Mouse (Mus musculus) intestine, embryonic 16.5 days (tissue): Measurements from ENCODE around the gene Six4. TPM values are rescaled to one million over a fixed set of nuclear protein-coding genes. Genes with fewer than 3 reads are reported as not detected.
A peak's percentile ranks its signal among the peaks of the same experiment; 100 is the strongest.
"Not testable (repeated sequence)": the region's sequence is repeated elsewhere in the genome, so short reads cannot be mapped to it uniquely, and the experiment has no call there.

Source experiments
- ATAC-seq: fragments of 200-750 bp; cut with Nextera tagmentation; 2 replicates; pipeline ENCODE4 v1.8.0; 2017; ENCODE audit warnings: moderate TSS enrichment, moderate library complexity
- H3K27ac ChIP-seq: fragments of 300-500 bp; sonication (generic); 2 replicates; pipeline ENCODE4 v1.5.1; 2014; ENCODE audit warnings: mild to moderate bottlenecking, low read length
- H3K27me3 ChIP-seq: fragments of 300-500 bp; sonication (generic); replicated peaks from 2 replicates; pipeline ENCODE4 v1.6.1; 2014; ENCODE audit warnings: low read length, control low read depth, mixed read lengths; ENCODE audit not compliant: control insufficient read depth, insufficient read depth
- H3K36me3 ChIP-seq: fragments of 300-500 bp; sonication (generic); 2 replicates; pipeline ENCODE4 v1.6.1; 2014; ENCODE audit warnings: low read length, control low read depth; ENCODE audit not compliant: control insufficient read depth, insufficient read depth
- H3K4me1 ChIP-seq: fragments of 300-500 bp; sonication (generic); 2 replicates; pipeline ENCODE4 v1.6.1; 2014; ENCODE audit warnings: low read length, control low read depth, mixed read lengths; ENCODE audit not compliant: control insufficient read depth, insufficient read depth
- H3K4me2 ChIP-seq: fragments of 300-500 bp; sonication (generic); 2 replicates; pipeline ENCODE4 v1.6.1; 2014; ENCODE audit warnings: low read depth, low read length, control low read depth
- H3K4me3 ChIP-seq: fragments of 300-500 bp; sonication (generic); 2 replicates; pipeline ENCODE4 v1.5.1; 2014; ENCODE audit warnings: mild to moderate bottlenecking, low read length
- H3K9ac ChIP-seq: fragments of 300-500 bp; sonication (generic); 2 replicates; pipeline ENCODE4 v1.6.1; 2014; ENCODE audit warnings: low read depth, low read length
- H3K9me3 ChIP-seq: fragments of 300-500 bp; sonication (generic); 2 replicates; pipeline ENCODE4 v1.6.1; 2016; ENCODE audit warnings: low read length, control low read depth; ENCODE audit not compliant: control insufficient read depth
- WGBS: fragments of 180-500 bp; shearing (Covaris S2); extraction: QIAGEN DNeasy Blood & Tissue Kit; methylation state at CpG from one replicate; pipeline ENCODE4 v1.1.7; 2014; 5-methylcytosine and 5-hydroxymethylcytosine counted together
- polyA plus RNA-seq: library from polyadenylated mRNA; unstranded; fragments of >200 nt; fragmentation: Nextera tagmentation; extraction: Ambion mirVana; gene quantifications from 2 replicates; pipeline ENCODE4 v1.2.1, GENCODE M21; 2015

The Six4 gene
- polyA plus RNA-seq, 1 experiment from 2014 or later, result 0.20 TPM

- H3K9ac ChIP-seq, result no peak overlapping the region
- H3K27ac ChIP-seq, result no peak overlapping the region
- no peaks in the 10 kb centered on the region for H3K9me3 ChIP-seq
- no peak for ATAC-seq
- no peak overlapping the region for H3K4me3 ChIP-seq
- no peaks in the 10 kb centered on the region for H3K4me1 ChIP-seq
- 59% methylated on average over 7 of the region's 7 CpGs for WGBS
- no peak overlapping the region for H3K4me2 ChIP-seq
- H3K27me3 ChIP-seq, result no peaks in the 10 kb centered on the region
- H3K36me3 ChIP-seq, result no peaks in the 10 kb centered on the region
Observed at GRCm38 (mm10) chr12:73090672-73091335, 22.5 kb downstream of the Six4 start.

GRCm38 (mm10) chr12:73088911-73089310 is 24.3 kb downstream of the Six4 start:
- Histone ChIP-seq H3K9ac (no peak overlapping the region), H3K27ac (no peak overlapping the region), H3K9me3 (no peaks in the 10 kb centered on the region), H3K36me3 (no peaks in the 10 kb centered on the region), H3K4me2 (no peak overlapping the region), H3K4me1 (no peaks in the 10 kb centered on the region), H3K27me3 (no peaks in the 10 kb centered on the region), H3K4me3 (no peak overlapping the region)
- WGBS, result 57% methylated on average over 5 of the region's 5 CpGs
- ATAC-seq, result no peak

GRCm38 (mm10) chr12:73088500-73088899 is 24.8 kb downstream of the Six4 start:
- Histone ChIP-seq H3K27me3 (no peaks in the 10 kb centered on the region), H3K4me3 (no peak overlapping the region), H3K9me3 (no peaks in the 10 kb centered on the region), H3K36me3 (no peaks in the 10 kb centered on the region), H3K9ac (no peak overlapping the region), H3K4me1 (no peaks in the 10 kb centered on the region), H3K4me2 (no peak overlapping the region), H3K27ac (no peak overlapping the region)
- 62% methylated on average over 5 of the region's 5 CpGs for WGBS
- no peak for ATAC-seq

GRCm38 (mm10) chr12:73087086-73087485 is 26.2 kb downstream of the Six4 start:
- Histone ChIP-seq H3K4me2 (no peak overlapping the region), H3K9ac (no peak overlapping the region)

GRCm38 (mm10) chr12:73085739-73086630 is 27.3 kb downstream of the Six4 start:
- H3K4me3 ChIP-seq, result no peak overlapping the region
- ATAC-seq, result no peak
- no peak overlapping the region for H3K27ac ChIP-seq
- H3K27me3 ChIP-seq, result no peaks in the 10 kb centered on the region
- H3K9me3 ChIP-seq, result no peaks in the 10 kb centered on the region
- no peak overlapping the region for H3K4me2 ChIP-seq
- no peaks in the 10 kb centered on the region for H3K4me1 ChIP-seq
- H3K36me3 ChIP-seq, result no peaks in the 10 kb centered on the region
- 31% methylated on average over 11 of the region's 11 CpGs for WGBS
- no peak overlapping the region for H3K9ac ChIP-seq

More at GRCm38 (mm10) chr12:73087086-73087485, 26.2 kb downstream of the Six4 start:
- no peak overlapping the region for H3K27ac ChIP-seq
- H3K27me3 ChIP-seq, result no peaks in the 10 kb centered on the region
- H3K4me3 ChIP-seq, result no peak overlapping the region
- no peaks in the 10 kb centered on the region for H3K9me3 ChIP-seq
- 89% methylated on average over 7 of the region's 7 CpGs for WGBS
- no peaks in the 10 kb centered on the region for H3K36me3 ChIP-seq
- H3K4me1 ChIP-seq, result no peaks in the 10 kb centered on the region
- no peak for ATAC-seq

GRCm38 (mm10) chr12:73083773-73084172 is 29.5 kb downstream of the Six4 start:
- no peak for ATAC-seq
- no peak overlapping the region for H3K4me2 ChIP-seq
- 82% methylated on average over 4 of the region's 4 CpGs for WGBS

GRCm38 (mm10) chr12:73081828-73082227 is 31.4 kb downstream of the Six4 start:
- H3K27ac ChIP-seq, H3K36me3 ChIP-seq, ATAC-seq, H3K4me3 ChIP-seq, H3K4me2 ChIP-seq, H3K27me3 ChIP-seq, H3K9ac ChIP-seq, H3K4me1 ChIP-seq, H3K9me3 ChIP-seq: not testable (repeated sequence)
- 91% methylated on average over 4 of the region's 4 CpGs for WGBS

More at GRCm38 (mm10) chr12:73083773-73084172, 29.5 kb downstream of the Six4 start:
- Histone ChIP-seq H3K27me3 (no peaks in the 10 kb centered on the region), H3K4me3 (no peak overlapping the region), H3K9me3 (no peaks in the 10 kb centered on the region), H3K9ac (no peak overlapping the region), H3K27ac (no peak overlapping the region), H3K36me3 (no peaks in the 10 kb centered on the region), H3K4me1 (no peaks in the 10 kb centered on the region)

GRCm38 (mm10) chr12:73060805-73061410 is 52.3 kb downstream of the Six4 start:
- Histone ChIP-seq H3K9me3 (no peaks in the 10 kb centered on the region), H3K36me3 (no peaks in the 10 kb centered on the region), H3K9ac (no peak overlapping the region), H3K27me3 (peaks cover 16% of the 10 kb centered on the region), H3K4me3 (no peak overlapping the region), H3K27ac (no peak overlapping the region), H3K4me1 (no peaks in the 10 kb centered on the region), H3K4me2 (no peak overlapping the region)
- peak; percentile 28; the same call in 1 of the 2 replicates for ATAC-seq
- whole genome bisulfite sequencing, result 29% methylated on average over 9 of the region's 9 CpGs

- peaks cover 14% of the 10 kb centered on the region for H3K4me1 ChIP-seq
Observed at GRCm38 (mm10) chr12:73057492-73057891, 55.8 kb downstream of the Six4 start.

More at GRCm38 (mm10) chr12:73057492-73057891, 55.8 kb downstream of the Six4 start:
- H3K9me3 ChIP-seq, result no peaks in the 10 kb centered on the region
- no peak overlapping the region for H3K9ac ChIP-seq
- peaks cover 50% of the 10 kb centered on the region for H3K27me3 ChIP-seq
- H3K4me3 ChIP-seq, result no peak overlapping the region
- H3K36me3 ChIP-seq, result no peaks in the 10 kb centered on the region
- H3K4me2 ChIP-seq, result no peak overlapping the region
- no peak for ATAC-seq
- 80% methylated on average over 6 of the region's 6 CpGs for WGBS
- no peak overlapping the region for H3K27ac ChIP-seq
